Comparison of ENCODE assay signal across 21 mouse cellular contexts in the genomic region with DNA sequence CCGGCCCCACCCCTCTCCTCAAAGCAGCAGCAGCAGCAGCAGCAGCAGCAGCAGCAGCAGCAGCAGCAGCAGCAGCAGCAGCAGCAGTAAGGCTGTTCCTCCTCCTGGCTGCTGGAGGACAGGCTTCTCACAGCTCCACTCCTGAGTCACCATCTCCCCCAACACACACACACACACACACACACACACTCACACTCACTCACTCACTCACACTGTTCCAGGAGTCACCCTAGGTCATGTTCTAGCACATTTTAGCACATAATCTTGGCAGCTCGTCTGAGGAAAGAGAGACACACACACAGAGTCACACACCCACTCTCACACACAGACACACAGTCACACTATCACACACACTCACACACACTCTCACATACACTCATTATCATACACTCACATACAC.
DNase-seq lines count a peak whose midpoint lies in the region; ATAC-seq and TF ChIP-seq lines count a peak whose summit lies in the region.
"Had no signal": no experiment of that assay in that cellular context is flagged by ENCODE, and none has a peak within 500 bp of the region (broad histone marks: within the 10 kb centered on the region; RNA-seq: fewer than 3 reads in every experiment).

No protein-coding gene starts in this region.

- H3K27me3 ChIP-seq in heart, embryonic 10.5 days (ENCODE audit: insufficient read depth, poor library complexity, severe bottlenecking) = no peaks in the 10 kb centered on the region
- no peaks in the 10 kb centered on the region for H3K27me3 ChIP-seq in heart, embryonic 12.5 days (replicated peaks)
- no peaks in the 10 kb centered on the region for H3K27me3 ChIP-seq in lung, postnatal 0 days (replicated peaks; ENCODE audit: insufficient read depth, low read length)
- H3K27me3 ChIP-seq: CH12.LX; forebrain, embryonic 15.5 days; hindbrain, embryonic 12.5 days; Patski had no signal

- WGBS in heart, embryonic 10.5 days = 62% methylated on average over 1 of the region's 2 CpGs
- 40% methylated on average over 2 of the region's 2 CpGs for WGBS in heart, embryonic 12.5 days
- 46% methylated on average over 2 of the region's 2 CpGs for WGBS in lung, postnatal 0 days

- no peak for TF ChIP-seq POLR2A in cortical plate, adult 2 months (IDR thresholded peaks at IDR 0.05; ENCODE audit: extremely low read depth, insufficient read depth, low read length)

- no peak for ATAC-seq in heart, embryonic 12.5 days (ENCODE audit: insufficient number of reproducible peaks, low FRiP score)
- 0 out of 2 replicates have a peak, but pooled peaks have one; percentile 27 for ATAC-seq in lung, postnatal 0 days
- ATAC-seq: forebrain, embryonic 15.5 days; hindbrain, embryonic 16.5 days; inflammation-experienced regulatory T-cells, adult 6 months; Patski had no signal

- peaks cover 67% of the 10 kb centered on the region for H3K4me1 ChIP-seq in heart, embryonic 10.5 days
- H3K4me1 ChIP-seq in heart, embryonic 12.5 days (replicated peaks) = peaks cover 64% of the 10 kb centered on the region
- peaks cover 9% of the 10 kb centered on the region; the same call in 1 of the 2 replicates for H3K4me1 ChIP-seq in lung, postnatal 0 days (ENCODE audit: insufficient read depth, low read depth, low read length)
- peaks cover 24% of the 10 kb centered on the region for H3K4me1 ChIP-seq in cortical plate, adult 2 months (ENCODE audit: control insufficient read depth, insufficient read depth, low read length)

- no peaks in the 10 kb centered on the region for H3K36me3 ChIP-seq in heart, embryonic 10.5 days
- no peaks in the 10 kb centered on the region for H3K36me3 ChIP-seq in heart, embryonic 12.5 days
- no peaks in the 10 kb centered on the region for H3K36me3 ChIP-seq in lung, postnatal 0 days (ENCODE audit: insufficient read depth, low read length)
- H3K36me3 ChIP-seq: forebrain, embryonic 15.5 days; hindbrain, embryonic 12.5 days had no signal

- H3K9me3 ChIP-seq in heart, embryonic 10.5 days = no peaks in the 10 kb centered on the region
- no peaks in the 10 kb centered on the region for H3K9me3 ChIP-seq in heart, embryonic 12.5 days (replicated peaks)
- H3K9me3 ChIP-seq in lung, postnatal 0 days (ENCODE audit: low read length) = no peaks in the 10 kb centered on the region
- H3K9me3 ChIP-seq: forebrain, embryonic 15.5 days; hindbrain, embryonic 12.5 days had no signal

- no peak overlapping the region for H3K4me3 ChIP-seq in heart, embryonic 10.5 days
- no peak overlapping the region for H3K4me3 ChIP-seq in heart, embryonic 12.5 days
- H3K4me3 ChIP-seq in lung, postnatal 0 days (ENCODE audit: low read depth, low read length) = no peak overlapping the region
- no peak overlapping the region for H3K4me3 ChIP-seq in cortical plate, adult 2 months (ENCODE audit: insufficient read depth, low read length)
- H3K4me3 ChIP-seq: forebrain, embryonic 15.5 days; hindbrain, embryonic 12.5 days had no signal

- no peak overlapping the region for H3K9ac ChIP-seq in heart, embryonic 12.5 days
- H3K9ac ChIP-seq in lung, postnatal 0 days (replicated peaks; ENCODE audit: low read depth) = no peak overlapping the region
- H3K9ac ChIP-seq: forebrain, embryonic 15.5 days; hindbrain, embryonic 12.5 days had no signal

- TF ChIP-seq EP300 in lung, postnatal 0 days (IDR thresholded peaks at IDR 0.05) = no peak

- TF ChIP-seq CTCF in lung, postnatal 0 days (IDR thresholded peaks at IDR 0.05) = no peak
- TF ChIP-seq CTCF in cortical plate, adult 2 months (IDR thresholded peaks at IDR 0.05; ENCODE audit: extremely low read depth, insufficient read depth, low read length) = no peak

- peak overlapping the region; percentile 60; the same call in 1 of the 2 replicates for H3K27ac ChIP-seq in heart, embryonic 10.5 days
- no peak overlapping the region for H3K27ac ChIP-seq in heart, embryonic 12.5 days (ENCODE audit: poor library complexity, severe bottlenecking)
- H3K27ac ChIP-seq in lung, postnatal 0 days (ENCODE audit: low read length) = no peak overlapping the region
- 0 out of 2 replicates have a peak overlapping the region, but pooled peaks have one; percentile 17 for H3K27ac ChIP-seq in cortical plate, adult 2 months (ENCODE audit: insufficient read depth, low read length)
- H3K27ac ChIP-seq: forebrain, embryonic 15.5 days; hindbrain, embryonic 12.5 days had no signal

- no peak for DNase-seq in heart, embryonic 10.5 days (ENCODE audit: low spot score)
- DNase-seq in lung, postnatal 0 days (ENCODE audit: low spot score) = peak; percentile 37
- DNase-seq in lung, postnatal 25 days (ENCODE audit: low spot score) = no peak
- DNase-seq in spleen, postnatal 4 days (ENCODE audit: low spot score in 2 of 2) = no peak
- no peak for DNase-seq in embryo, embryonic 11 days
- DNase-seq: adrenal gland, adult 2 months; cerebellum, adult 11-12 months; cerebellum, adult 9-10 months; cerebellum, postnatal 25 days; gastrocnemius, postnatal 10 days; heart, adult 18-20 months; heart, postnatal 36 days had no signal

- H3K4me2 ChIP-seq in heart, embryonic 12.5 days = no peak overlapping the region
- no peak overlapping the region for H3K4me2 ChIP-seq in lung, postnatal 0 days (replicated peaks; ENCODE audit: low read depth, low read length)
- H3K4me2 ChIP-seq: forebrain, embryonic 15.5 days; heart, embryonic 11.5 days; hindbrain, embryonic 12.5 days had no signal

Comparison
In these comparisons a context has a peak if more than half of its experiments do, and no peak if none do; other contexts are left out.
1. H3K27ac ChIP-seq: peak in heart, embryonic 10.5 days (single experiment) and cortical plate, adult 2 months (single experiment); none in heart, embryonic 12.5 days (single experiment) and lung, postnatal 0 days (single experiment).